24 mouse cellular contexts compared by ENCODE assay signal in genomic region chr13:107535213-107535612, GRCm38 (mm10).
DNase-seq lines count a peak whose midpoint lies in the region; ATAC-seq and TF ChIP-seq lines count a peak whose summit lies in the region.
"Had no signal": no experiment of that assay in that cellular context is flagged by ENCODE, and none has a peak within 500 bp of the region (broad histone marks: within the 10 kb centered on the region; RNA-seq: fewer than 3 reads in every experiment).

No protein-coding gene starts in this region.

- DNase-seq in MEL (ENCODE audit: low read depth, low spot score) = peak; percentile 9
- peak; percentile 31 for DNase-seq in gonadal fat pad, adult 2 months (ENCODE audit: low read depth)
- DNase-seq in retina, postnatal 1 day = no peak
- no peak for DNase-seq in ovary, postnatal 36 days (ENCODE audit: low spot score)
- DNase-seq in B cell, adult 2 months = no peak
- no peak for DNase-seq in thymus, adult 2 months
- DNase-seq: adrenal gland, adult 8-10 months; adrenal gland, postnatal 14 days; adrenal gland, postnatal 36 days; cerebellum, adult 11-12 months; cerebellum, adult 2 months; cerebellum, adult 9-10 months; cerebellum, postnatal 25 days; embryo, embryonic 11 days had no signal

- no peak overlapping the region for H3K27ac ChIP-seq in MEL (ENCODE audit: control insufficient read depth, low read depth, low read length)
- H3K27ac ChIP-seq in thymus, adult 2 months (ENCODE audit: control insufficient read depth, insufficient read depth, low read length) = no peak overlapping the region
- H3K27ac ChIP-seq: embryonic facial prominence, embryonic 13.5 days; embryonic facial prominence, embryonic 15.5 days; forebrain, embryonic 10.5 days; forebrain, embryonic 12.5 days had no signal

- H3K4me1 ChIP-seq in MEL (ENCODE audit: control insufficient read depth in 1 of 2, insufficient read depth in 2 of 2, low read length in 2 of 2) = no peaks in the 10 kb centered on the region
- no peaks in the 10 kb centered on the region for H3K4me1 ChIP-seq in thymus, adult 2 months (replicated peaks; ENCODE audit: control insufficient read depth, insufficient read depth, low read length)
- H3K4me1 ChIP-seq: embryonic facial prominence, embryonic 13.5 days had no signal

- no peaks in the 10 kb centered on the region for H3K36me3 ChIP-seq in MEL (ENCODE audit: control insufficient read depth in 1 of 2, insufficient read depth in 2 of 2, low read length in 2 of 2)
- no peaks in the 10 kb centered on the region for H3K36me3 ChIP-seq in thymus, adult 2 months (ENCODE audit: control insufficient read depth, insufficient read depth, low read length)
- H3K36me3 ChIP-seq: embryonic facial prominence, embryonic 13.5 days; embryonic facial prominence, embryonic 15.5 days; forebrain, embryonic 10.5 days; forebrain, embryonic 12.5 days had no signal

- no peaks in the 10 kb centered on the region for H3K9me3 ChIP-seq in MEL (replicated peaks; ENCODE audit: insufficient read depth, low read length)
- H3K9me3 ChIP-seq: embryonic facial prominence, embryonic 13.5 days; embryonic facial prominence, embryonic 15.5 days; forebrain, embryonic 10.5 days; forebrain, embryonic 12.5 days had no signal

- no peak for TF ChIP-seq EP300 in MEL (IDR thresholded peaks at IDR 0.05; ENCODE audit: low read depth in 1 of 2, low read length in 2 of 2)

- H3K27me3 ChIP-seq in MEL (ENCODE audit: control insufficient read depth in 1 of 2, insufficient read depth in 2 of 2, low read length in 2 of 2) = peaks cover 3 to 4% of the 10 kb centered on the region in 2 experiments
- H3K27me3 ChIP-seq in thymus, adult 2 months (ENCODE audit: control insufficient read depth, insufficient read depth, low read length) = no peaks in the 10 kb centered on the region
- H3K27me3 ChIP-seq: embryonic facial prominence, embryonic 13.5 days; embryonic facial prominence, embryonic 15.5 days; forebrain, embryonic 12.5 days; Patski had no signal

- TF ChIP-seq CTCF in MEL (IDR thresholded peaks at IDR 0.05 in 2 of 3, conservative IDR thresholded peaks at IDR 0.05 in 1 of 3; ENCODE audit: control insufficient read depth in 1 of 3, insufficient read depth in 1 of 3, low read depth in 2 of 3, low read length in 3 of 3, poor library complexity in 1 of 3, severe bottlenecking in 1 of 3) = no peak
- no peak for TF ChIP-seq CTCF in thymus, adult 2 months (IDR thresholded peaks at IDR 0.05; ENCODE audit: borderline replicate concordance, control insufficient read depth, extremely low read depth, insufficient read depth, low read length, poor library complexity)

- TF ChIP-seq POLR2A in MEL (IDR thresholded peaks at IDR 0.05; ENCODE audit: control insufficient read depth in 1 of 2, insufficient read depth in 1 of 2, low read depth in 1 of 2, low read length in 2 of 2, poor library complexity in 1 of 2) = no peak
- TF ChIP-seq POLR2A in thymus, adult 2 months (IDR thresholded peaks at IDR 0.05; ENCODE audit: control insufficient read depth, extremely low read depth, insufficient read depth, low read length, poor library complexity) = no peak

- no peak overlapping the region for H3K4me3 ChIP-seq in MEL (ENCODE audit: control insufficient read depth in 1 of 2, insufficient read depth in 1 of 2, low read depth in 2 of 2, low read length in 2 of 2)
- H3K4me3 ChIP-seq in thymus, adult 2 months (ENCODE audit: control insufficient read depth, insufficient read depth, low read length) = no peak overlapping the region
- H3K4me3 ChIP-seq: embryonic facial prominence, embryonic 13.5 days; embryonic facial prominence, embryonic 15.5 days; erythroblast, embryonic 14.5 days; forebrain, embryonic 10.5 days; forebrain, embryonic 12.5 days had no signal

- no peak for TF ChIP-seq RAD21 in MEL (IDR thresholded peaks at IDR 0.05; ENCODE audit: low read depth, low read length)

- H3K9ac ChIP-seq in MEL (ENCODE audit: control insufficient read depth, low read depth, low read length, poor library complexity, severe bottlenecking) = no peak overlapping the region
- H3K9ac ChIP-seq: embryonic facial prominence, embryonic 13.5 days; embryonic facial prominence, embryonic 15.5 days; forebrain, embryonic 12.5 days had no signal

- 54% methylated on average over 5 of the region's 5 CpGs for WGBS in thymus, adult 2 months

- ATAC-seq in megakaryocyte, adult 5-6 weeks (ENCODE audit: poor library complexity, severe bottlenecking) = peak; percentile 55
- ATAC-seq: activated CD4-positive, CD25-positive, alpha-beta regulatory T cell, adult 4 months; forebrain, embryonic 14.5 days; forebrain, embryonic 16.5 days; Patski had no signal

- no peaks in the 10 kb centered on the region for H3K79me2 ChIP-seq in MEL (ENCODE audit: control insufficient read depth, insufficient read depth, low read length, poor library complexity)

TF ChIP-seq in MEL, 35 proteins besides CTCF, POLR2A, EP300 and RAD21:
- TF ChIP-seq E2F4 (IDR thresholded peaks at IDR 0.05; ENCODE audit: borderline replicate concordance, low read depth, low read length) (no peak), ETS1 (IDR thresholded peaks at IDR 0.05; ENCODE audit: low read depth, low read length) (no peak), ZC3H11A (IDR thresholded peaks at IDR 0.05; ENCODE audit: low read depth, low read length) (no peak), MAFK (IDR thresholded peaks at IDR 0.05; ENCODE audit: borderline replicate concordance, low read depth, low read length) (no peak), USF1 (IDR thresholded peaks at IDR 0.05; ENCODE audit: low read depth, low read length) (no peak), TBP (IDR thresholded peaks at IDR 0.05; ENCODE audit: low read depth, low read length) (no peak), ELF1 (IDR thresholded peaks at IDR 0.05; ENCODE audit: low read depth, low read length) (no peak), NRF1 (IDR thresholded peaks at IDR 0.05; ENCODE audit: insufficient read depth, low read depth, low read length, poor library complexity, severe bottlenecking) (no peak), KAT2A (conservative IDR thresholded peaks at IDR 0.05; ENCODE audit: low read depth, low read length) (no peak), HCFC1 (IDR thresholded peaks at IDR 0.05; ENCODE audit: low read depth, low read length) (no peak), ZKSCAN1 (IDR thresholded peaks at IDR 0.05; ENCODE audit: low read depth, low read length) (no peak), MAZ (IDR thresholded peaks at IDR 0.05; ENCODE audit: low read depth, low read length) (no peak), MEF2A (IDR thresholded peaks at IDR 0.05; ENCODE audit: extremely low read depth, insufficient replicate concordance, low read depth, low read length, poor library complexity, severe bottlenecking) (no peak), GATA1 (IDR thresholded peaks at IDR 0.05; ENCODE audit: low read depth, low read length) (no peak), MAX (IDR thresholded peaks at IDR 0.05; ENCODE audit: low read length) (no peak), JUND (IDR thresholded peaks at IDR 0.05; ENCODE audit: low read depth, low read length) (no peak), CHD2 (IDR thresholded peaks at IDR 0.05; ENCODE audit: low read length) (no peak), BHLHE40 (IDR thresholded peaks at IDR 0.05; ENCODE audit: borderline replicate concordance, low read depth, low read length) (no peak)

Comparison
In these comparisons a context has a peak if more than half of its experiments do, and no peak if none do; other contexts are left out.
1. DNase-seq: peak in MEL (single experiment) and gonadal fat pad, adult 2 months (single experiment); none in retina, postnatal 1 day (single experiment), ovary, postnatal 36 days (single experiment), B cell, adult 2 months (0 of 2) and thymus, adult 2 months (single experiment).